Mouse (Mus musculus) layer of hippocampus, postnatal 36 days (tissue): ENCODE data around the gene Rcbtb2. TPM values are rescaled to one million over a fixed set of nuclear protein-coding genes. Genes with fewer than 3 reads are reported as not detected.

Experiments used
- DNase-seq, 2 experiments: peaks; one replicate each; pipeline ENCODE4 v3.0.0; 2022
- total RNA-seq, 2 experiments: library from RNA; stranded (reverse); gene quantifications; 2 replicates each; pipeline ENCODE4 v1.2.3; 2021

Rcbtb2 gene
- total RNA-seq, 2 experiments from 2014 or later = 23.9 to 32.3 TPM

DNA sequence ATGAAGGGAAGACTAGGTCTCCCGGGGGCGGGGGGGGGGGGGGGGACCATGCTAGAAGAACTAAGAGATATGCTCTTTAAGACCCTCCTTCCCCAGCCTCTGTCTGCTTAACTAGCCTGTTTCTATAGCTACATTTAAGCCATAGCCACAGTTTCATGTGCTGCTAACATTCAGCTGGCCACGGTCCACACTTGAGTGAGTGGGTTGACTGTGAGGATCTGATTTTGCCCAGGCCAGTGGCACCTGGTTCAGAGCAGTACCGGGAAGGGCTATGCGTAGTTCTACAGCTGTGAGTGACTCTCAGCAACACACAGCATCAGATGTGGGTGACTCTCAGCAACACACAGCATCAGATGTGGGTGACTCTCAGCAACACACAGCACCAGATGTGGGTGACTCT, 38.5 kb downstream of the Rcbtb2 start:
- no peak for DNase-seq

DNA sequence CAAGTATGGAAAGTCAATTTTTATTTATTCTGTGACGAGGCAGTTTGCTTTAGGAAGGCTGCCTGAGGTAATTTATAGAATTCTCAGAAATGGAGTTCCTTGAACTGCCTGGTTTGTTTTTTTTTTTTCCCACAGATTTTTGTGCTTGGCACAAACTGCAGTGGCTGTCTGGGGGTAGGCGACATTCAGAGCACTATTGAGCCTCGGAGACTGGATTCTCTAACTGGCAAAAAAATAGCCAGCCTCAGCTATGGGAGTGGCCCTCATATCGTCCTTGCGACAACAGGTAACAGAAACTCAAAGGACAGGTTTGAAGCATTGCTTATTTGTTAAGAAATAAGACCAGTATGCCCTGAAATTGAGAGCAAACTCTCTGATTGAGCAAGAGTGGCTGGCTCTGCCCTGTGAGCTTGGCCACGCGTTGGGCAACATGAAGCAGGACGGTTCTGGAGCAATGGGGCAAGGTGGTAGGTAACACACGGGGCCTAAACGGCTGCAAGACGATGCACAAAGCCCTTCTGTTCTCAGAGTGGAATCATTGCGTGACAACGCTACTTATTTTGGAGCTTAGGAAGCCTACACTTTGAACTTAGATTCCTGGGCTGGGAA, 39.5 kb downstream of the Rcbtb2 start:
- DNase-seq = no peak

DNA sequence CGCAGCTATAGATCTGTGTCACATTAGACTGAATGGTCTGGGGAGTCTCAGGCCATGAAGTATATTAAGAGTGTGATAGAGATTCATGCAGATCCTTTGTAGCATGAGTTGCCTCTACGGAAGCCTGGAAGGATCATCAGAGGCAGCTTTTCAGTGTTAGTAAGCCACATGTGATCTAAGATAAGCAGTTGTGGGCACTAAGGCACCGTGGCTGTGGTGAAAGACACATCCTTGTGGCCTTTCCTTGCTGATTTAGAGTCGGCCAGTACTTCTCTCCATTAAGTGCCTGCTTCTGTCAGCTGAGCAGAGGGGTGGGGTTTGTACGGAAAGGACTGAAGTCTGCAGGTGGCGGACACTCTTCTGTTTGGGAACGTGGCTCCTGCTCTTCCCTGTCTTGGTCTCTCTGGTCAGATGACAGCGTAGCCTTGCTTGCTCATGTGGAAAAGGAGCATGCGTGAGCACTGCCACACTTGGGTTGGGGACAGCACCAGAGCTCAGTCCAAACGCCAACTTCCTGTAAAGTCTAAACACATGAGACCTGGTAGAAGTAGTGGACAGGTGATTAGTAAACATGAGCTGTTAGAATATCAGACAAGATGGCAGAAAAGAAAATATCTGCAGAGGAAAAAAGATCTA, 40.6 kb downstream of the Rcbtb2 start:
- no peak for DNase-seq

DNA sequence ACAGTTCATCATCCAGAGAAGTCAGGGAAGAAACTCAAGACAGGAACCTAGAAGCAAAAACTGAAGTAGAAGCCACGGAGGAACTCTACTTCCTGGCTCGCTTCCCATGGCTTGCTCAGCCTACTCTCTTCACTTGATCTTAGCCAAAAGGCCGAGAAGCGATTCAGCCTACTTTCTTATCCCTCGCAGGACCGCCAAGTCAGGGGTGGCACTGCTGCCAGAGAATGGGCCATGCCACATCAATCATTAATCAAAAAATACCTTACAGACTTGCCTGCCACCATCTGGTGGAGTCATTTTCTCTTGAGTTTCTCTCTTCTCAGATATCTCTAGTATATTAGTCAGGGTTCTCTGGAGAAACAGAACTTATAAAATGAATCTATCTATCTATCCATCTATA, 42.3 kb downstream of the Rcbtb2 start:
- no peak for DNase-seq

DNA sequence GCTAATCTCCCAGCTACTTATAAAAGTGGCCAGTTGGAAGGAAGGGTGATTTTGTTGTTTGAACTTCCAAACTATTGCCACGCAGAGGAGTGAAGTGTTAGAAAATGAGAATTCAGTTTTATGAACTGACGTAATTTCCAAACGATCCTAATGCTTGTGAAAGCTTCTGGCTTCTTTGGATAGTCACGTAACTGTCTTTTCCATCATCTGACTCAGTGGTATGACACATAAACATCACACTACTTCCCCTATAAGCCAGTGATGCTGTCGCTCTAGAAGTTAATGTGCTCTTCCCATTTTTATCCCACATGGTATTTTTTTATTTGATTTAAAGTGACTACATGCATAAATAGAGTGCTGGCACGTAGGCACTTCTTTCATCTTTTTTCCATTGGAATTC, 45.8 kb downstream of the Rcbtb2 start:
- no peak for DNase-seq

DNA sequence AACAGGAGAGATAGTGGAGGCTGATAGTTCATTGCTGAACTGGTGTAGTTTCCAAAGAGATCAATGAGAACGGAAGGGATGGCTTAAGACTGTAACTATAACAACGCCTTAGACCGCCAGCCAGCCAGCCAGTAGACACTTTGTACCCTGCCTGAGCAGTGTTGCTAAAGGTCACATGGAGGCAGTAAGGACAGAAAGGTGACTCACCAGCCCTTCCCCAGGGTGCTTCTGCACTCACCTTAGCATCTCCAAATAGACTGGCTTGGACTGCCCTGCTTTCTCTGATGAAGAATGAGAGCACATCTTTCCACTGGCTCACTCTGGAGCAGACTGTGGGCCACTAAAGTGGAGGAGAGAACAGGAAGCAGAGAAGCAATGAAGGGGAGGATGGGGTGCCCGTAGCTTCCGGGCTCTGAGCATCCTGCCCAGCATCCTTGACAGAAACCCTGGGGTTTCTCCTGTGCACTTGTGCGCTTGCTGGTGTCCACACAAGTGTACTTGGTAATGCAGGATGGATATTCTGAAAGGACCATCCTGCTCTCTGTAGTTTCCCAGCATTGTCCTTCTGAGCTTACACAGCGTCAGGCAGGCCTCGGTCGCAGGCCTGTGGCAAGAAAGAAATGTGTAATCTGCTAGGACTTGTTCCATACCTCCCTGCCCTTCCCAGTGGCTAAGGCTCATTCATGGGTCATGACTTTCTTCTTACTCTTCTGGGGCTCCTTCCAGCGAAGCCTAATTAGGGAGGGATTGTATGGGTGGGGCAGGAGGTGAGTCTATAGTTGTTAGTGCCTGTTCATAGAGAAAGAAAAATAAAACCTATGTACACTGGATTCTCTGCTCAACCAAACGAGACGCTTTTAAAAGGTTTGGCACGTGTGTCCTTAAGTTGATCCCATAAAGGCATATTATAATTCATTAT, 47.3 kb downstream of the Rcbtb2 start:
- no peak for DNase-seq

DNA sequence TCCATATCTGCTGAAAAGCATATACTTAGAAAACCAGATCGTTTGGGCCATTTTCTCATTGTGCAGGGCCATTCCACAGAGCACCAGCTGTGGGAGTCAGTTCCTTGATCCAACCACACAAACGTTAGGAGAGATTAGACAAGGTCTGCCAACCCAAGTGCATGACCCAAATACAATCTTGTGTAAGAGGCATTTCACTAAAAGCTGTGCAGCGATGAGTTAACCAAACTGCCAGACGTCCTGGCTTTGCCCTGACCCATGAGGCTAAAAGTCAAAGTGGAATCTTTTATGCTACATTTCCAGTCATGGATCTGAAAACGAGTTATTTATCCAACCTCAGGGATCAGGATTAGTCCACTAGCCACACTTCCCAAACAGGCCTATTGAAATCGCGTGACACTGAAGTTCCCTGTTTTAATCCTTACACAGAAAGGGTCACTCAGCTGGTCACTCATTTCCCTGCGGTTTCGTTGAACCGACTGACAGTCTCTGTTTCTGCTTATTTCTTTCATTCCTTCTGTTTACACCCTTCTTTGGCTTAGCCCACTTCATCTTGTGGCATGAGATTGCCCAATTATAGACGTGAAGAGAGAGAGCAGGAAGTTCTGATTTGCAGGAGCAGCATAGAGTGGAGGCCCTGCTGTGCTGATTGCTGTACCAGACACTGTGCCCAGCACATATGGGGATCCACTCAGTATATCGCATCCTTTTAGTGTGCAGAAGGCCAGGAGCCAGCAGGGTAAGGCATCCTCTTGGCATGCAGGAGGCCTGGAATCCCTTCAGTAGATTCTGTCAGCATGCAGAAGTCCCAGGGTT, 49.6 kb downstream of the Rcbtb2 start:
- DNase-seq = no peak

DNA sequence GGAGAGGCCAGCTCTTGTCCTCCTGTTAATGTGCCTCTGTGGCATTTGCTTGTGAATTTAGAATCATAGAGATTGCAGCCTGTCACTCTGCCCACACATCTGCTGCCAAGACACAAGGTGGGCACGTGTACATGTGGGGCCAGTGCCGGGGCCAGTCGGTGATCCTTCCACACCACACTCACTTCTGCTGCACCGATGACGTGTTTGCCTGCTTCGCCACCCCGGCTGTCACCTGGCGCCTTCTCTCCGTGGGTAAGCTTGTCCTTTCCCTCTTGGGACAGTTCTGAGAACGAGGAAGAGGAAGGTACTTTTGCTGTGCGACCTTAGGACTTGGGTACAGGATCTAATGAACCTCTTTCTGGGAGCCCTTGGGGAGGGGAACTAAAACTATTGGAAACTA, 50.8 kb downstream of the Rcbtb2 start:
- no peak for DNase-seq

DNA sequence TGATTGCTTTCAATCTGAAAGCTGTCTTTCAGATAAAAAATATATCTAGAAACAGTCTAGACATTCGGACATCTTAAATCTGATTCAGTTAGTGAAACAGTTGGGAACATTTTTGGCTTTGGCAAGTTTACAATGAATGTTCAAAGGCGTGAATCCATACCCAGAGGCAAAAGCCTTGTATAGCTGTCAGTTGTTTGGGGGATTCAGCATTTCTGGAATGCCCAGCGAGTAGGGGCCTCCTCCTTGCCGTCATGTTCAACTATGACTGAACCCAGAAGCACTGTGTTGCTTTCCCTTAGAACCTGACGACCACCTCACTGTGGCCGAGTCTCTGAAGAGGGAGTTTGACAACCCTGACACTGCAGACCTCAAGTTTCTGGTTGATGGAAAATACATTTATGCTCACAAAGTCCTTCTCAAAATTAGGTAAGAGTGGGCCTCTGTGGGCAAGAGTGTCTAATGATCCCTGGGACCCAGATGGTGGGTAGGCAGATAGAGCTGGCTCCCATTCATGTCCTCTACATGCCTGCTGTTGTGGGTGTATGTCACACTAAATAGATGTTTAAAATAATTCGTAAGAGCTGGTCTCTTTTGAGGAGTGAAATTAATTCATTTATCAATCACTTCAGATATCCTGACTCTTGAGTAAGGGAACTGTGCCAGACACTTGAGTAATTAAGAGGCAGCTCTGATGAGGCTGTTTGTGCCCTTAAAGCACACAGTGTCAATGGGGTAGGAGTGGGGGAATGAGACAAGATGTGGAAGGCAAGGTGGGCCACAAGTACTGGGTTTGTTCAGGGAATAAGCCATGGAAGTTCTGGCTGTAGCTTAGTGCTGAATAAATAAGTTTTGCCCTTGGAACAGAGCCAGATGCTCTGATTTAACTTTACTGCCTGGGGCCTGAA, 51.5 kb downstream of the Rcbtb2 start:
- peak; percentile 53 to 62 for DNase-seq

DNA sequence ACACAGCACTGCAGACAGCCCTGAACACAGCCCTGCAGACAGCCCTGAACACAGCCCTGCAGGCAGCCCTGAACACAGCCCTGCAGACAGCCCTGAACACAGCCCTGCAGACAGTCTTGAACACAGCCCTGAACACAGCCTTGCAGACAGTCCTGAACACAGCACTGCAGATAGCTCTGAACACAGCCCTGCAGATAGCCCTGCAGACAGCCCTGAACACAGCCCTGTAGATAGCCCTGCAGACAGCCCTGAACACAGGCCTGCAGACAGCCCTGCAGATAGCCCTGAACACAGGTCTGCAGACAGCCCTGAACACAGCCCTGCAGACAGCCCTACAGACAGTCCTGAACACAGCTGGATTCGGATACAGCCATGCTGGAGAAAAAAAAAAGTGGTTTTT, 52.2 kb downstream of the Rcbtb2 start:
- no peak for DNase-seq

DNA sequence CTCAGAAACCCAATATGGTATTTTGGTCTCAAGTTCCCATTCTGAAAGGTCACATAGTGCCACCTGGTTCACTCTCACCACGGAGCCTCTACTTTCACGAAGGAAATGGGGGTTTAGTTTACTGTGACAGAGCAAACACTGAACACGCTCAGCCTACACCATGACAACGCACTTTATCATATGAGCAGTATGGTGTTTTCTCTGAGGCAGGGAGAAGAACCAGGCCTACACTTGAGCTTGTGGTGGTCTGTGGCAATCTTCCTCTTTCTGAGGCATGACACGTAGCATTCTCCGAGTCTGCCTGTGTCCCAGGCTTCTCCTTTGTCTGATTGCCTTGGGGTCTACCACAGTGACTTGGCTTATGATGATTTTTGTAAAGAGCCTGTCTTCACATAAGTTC, 53.0 kb downstream of the Rcbtb2 start:
- DNase-seq = no peak

DNA sequence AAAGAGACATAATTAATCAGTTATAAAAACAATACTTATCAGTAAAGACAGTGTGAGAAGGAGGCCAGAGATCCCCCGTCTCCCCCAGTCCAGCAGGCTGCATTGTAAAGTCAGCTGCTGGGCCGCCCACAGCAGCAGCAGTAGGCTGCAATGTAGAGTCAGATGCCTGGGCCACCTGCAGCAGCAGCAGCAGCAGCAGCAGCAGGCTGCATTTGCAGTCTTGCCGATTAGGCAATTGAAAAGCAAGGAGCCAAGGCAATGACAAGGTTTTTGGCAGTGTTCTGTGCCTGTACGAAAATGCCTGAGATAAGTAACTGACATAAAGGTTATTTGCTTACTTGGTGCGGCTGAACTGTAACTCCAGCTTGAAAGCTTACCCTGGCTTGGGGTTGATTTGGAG, 53.4 kb downstream of the Rcbtb2 start:
- DNase-seq = no peak

DNA sequence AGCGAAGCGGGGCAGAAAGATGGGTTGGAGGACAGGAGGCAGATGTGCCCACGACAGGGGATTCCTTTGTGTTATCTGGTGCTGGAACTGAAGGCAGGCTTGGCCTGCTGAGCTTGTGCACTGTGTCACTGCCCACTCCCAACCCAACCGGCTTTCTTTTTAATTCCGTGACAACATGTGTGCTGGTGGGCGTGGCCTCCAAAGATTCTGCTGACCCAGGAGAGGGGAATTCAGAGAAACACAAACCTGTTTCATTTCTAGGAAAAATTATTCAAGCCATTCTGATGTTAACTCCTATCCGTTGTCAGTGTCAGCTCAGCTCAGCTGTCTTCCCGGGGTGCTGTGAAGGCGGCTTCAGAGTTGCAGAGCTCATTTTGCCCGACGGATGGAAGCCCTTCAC, 55.1 kb downstream of the Rcbtb2 start:
- DNase-seq = no peak

DNA sequence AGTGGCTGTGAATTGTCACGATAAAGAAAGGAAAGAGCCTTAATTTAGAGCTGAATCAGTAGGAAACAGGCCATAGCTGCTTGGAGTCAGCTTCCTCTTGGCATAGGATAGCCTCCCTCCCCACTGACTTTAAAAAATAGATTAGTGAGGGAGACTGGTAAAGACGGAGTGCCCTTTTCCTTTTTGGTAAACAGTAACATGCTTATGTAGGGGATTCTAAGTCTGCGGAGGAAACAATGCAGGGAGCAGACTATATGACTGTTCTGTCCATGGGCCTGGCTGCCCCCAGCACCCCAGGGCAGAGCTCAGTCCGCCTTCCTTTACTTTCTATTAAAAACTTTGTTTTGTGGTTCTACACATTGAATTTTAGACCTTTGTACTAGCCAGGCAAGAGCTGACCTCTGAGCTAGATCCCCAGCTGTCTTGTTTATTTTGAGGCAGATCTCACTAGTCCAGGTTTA, 56.4 kb downstream of the Rcbtb2 start:
- DNase-seq = no peak

DNA sequence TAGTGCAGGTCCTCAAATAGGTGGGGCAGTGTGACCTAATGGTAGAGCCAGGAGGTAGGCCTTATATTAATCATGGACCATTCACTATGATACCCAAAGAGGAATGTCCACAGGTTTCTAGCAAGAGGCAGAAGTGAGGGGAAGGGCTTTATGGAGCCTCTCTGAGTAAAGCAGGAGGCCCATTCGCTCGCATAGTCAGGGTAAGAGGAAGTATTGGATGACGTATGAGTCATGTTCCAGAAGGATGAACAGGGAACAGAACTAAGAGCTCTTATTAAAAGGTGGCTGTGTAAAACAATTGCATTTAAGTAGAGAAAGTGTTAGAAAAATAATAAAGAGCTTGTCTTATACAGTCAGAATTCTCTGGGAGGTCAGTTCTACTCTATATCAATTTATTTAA, 57.8 kb downstream of the Rcbtb2 start:
- no peak for DNase-seq

DNA sequence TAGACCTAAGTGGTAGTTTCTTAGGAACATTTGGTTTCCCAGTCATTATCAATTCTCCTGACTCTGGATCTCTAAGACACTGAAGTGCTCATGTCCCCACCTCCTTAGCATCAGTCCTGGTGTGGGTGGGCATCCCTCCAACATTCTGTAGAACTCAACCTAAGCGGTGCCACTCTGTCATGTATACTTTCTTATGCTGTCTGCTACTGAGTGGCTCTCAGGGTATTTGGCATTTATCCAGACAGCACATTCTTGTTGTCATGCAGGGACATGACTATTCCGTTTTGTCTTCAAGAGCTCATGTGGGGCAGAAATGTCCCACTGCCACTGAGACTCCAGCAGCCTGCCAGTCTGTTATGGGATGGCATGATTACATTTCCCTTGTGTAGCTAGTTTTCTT, 58.3 kb downstream of the Rcbtb2 start:
- no peak for DNase-seq

DNA sequence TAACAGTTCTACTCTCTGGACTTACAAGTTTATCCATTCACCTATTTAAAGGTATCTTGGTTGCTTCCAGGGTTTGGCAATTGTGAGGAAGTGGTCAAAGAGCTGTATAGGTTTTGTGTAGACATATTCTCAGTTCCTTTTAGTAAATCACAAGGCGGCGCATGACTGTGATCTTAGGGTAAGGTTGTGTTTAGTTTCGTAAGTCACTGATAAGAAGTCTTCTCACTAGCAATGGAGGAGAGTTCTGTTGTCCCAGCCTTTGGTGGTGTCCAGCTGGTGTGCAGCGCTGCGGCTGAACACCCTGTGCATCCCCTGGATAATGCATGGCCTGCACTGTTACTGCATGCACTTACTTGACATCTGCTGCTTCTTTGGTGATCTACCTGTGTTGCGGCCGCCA, 64.0 kb downstream of the Rcbtb2 start:
- no peak for DNase-seq

DNA sequence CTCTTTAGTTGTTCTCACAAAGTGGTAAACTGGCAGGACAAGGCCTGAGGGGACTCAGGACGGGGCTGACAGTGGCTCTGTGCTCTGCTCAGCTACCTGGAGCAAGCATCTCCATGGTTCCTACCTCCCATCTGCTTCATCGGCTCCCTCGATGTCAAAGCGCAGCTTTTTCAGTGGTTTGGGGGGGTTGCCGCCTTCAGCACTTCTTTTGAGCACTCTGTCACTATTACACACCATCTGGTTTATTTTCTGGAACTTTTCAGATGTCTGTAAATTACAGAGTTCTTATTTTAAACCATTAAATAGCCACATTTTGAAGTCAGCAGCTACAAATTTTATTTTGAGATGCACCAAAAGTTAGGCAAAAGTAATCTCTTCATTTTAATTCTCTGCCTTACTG, 76.2 kb downstream of the Rcbtb2 start:
- DNase-seq = peak in 1 of 2 experiments; percentile 35

DNA sequence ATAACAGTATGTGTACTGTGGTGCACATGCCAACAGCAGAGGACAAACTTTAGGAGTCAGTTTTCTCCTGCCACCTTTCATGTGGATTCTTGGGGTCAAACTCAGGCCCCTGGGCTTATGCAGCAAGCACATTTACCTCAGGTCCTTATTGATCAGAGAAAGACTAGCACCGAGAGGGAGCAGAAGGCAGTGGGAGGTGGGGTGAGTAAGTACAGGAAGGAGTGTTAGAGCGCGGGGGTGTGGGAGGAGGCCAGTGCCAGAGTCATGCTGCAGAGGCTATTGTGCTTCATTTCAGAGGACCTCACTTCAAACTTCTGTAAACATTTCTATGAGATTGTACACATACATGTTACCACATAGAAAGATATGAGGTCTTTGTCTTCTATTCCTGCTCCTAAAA, 78.6 kb downstream of the Rcbtb2 start:
- DNase-seq = no peak

DNA sequence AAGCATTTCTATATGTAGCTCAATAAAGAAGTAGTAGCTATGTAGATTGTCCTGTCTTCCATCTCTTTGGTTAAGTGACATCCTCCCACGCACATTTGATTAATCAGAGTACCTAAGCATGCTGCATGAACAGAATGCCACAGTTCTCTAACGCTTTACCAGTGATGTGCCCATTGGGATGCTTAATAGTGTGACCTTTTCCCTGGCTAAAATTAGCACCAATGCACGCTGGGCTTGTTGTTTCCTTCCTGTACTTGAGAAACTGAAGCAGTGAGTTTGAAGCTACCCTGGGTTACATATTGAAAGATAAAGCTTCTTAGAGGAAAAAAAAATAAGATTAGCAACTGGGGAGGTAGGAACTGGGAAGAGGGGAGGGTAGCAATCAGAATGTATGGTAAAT, 81.2 kb downstream of the Rcbtb2 start:
- DNase-seq = no peak

DNA sequence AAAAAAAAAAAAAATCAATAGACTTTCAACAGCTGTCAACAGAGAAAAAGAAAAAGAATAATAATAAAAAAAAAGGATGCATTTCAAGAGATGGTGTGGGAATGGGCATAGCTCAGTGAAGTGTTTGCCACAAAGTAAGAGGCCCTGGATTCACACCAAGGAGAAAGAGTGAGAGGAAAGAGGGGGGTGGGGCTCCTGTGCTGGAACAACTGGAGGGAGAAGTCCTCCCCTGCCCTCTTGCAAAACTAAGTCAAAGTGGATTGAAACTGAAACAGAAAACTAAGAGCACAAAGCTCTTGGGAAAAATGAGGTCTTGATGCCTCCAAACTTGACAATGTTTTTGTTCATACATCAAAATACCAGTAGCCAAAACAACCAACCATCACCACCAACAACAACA, 86.4 kb downstream of the Rcbtb2 start:
- no peak for DNase-seq

DNA sequence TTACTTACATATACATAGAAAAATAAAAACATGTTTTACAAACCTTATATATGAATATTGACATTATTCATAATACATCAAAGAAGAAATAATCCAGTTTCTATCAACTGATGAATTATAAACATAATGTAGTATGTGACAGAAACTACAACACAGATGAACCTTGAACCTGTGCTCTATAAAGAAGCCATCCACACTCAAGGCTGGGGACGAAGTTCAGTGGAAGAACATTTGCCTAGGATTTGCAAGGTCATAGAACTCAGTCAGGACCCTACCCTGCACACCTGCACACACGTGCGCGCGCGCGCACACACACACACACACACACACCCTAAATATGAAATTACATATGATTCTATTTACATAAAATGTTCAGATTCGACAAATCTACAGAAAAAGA, 87.4 kb downstream of the Rcbtb2 start:
- no peak for DNase-seq
